In the genomic region with DNA sequence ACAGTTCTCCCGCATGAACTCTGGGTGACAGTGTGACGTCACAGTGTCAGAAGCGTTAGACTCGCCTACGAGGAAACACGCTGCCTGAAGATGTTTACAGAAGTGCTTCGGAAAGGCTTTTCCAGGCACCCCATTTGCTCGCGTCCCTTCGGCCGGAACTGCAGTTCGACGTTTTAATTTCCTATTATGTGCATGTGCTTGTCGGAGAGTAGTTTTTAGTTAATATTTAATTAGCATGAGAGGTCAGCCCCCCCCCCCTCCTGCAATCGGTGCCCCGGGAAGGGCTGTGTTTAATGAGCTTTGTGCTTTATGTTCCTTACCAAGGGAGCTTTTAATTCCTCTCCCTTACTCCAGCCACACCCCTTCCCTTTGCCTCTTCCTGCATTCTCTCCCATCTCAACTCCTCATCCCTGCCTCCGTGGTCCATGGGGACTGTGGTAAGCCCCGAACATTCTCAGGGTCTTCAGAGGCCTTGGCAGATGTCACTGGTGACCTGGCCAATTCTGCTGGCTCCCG, we compare ENCODE assay signal across 9 mouse cellular contexts.
DNase-seq lines count a peak whose midpoint lies in the region; ATAC-seq and TF ChIP-seq lines count a peak whose summit lies in the region.
"Had no signal": no experiment of that assay in that cellular context is flagged by ENCODE, and none has a peak within 500 bp of the region (broad histone marks: within the 10 kb centered on the region; RNA-seq: fewer than 3 reads in every experiment).

No protein-coding gene starts in this region.

- H3K4me2 ChIP-seq in hindbrain, embryonic 14.5 days (replicated peaks) = no peak overlapping the region
- H3K4me2 ChIP-seq in hindbrain, embryonic 11.5 days (replicated peaks; ENCODE audit: low read depth, low read length) = no peak overlapping the region
- H3K4me2 ChIP-seq in intestine, embryonic 15.5 days (replicated peaks) = peak overlapping the region; percentile 26; the same call in 1 of the 2 replicates
- H3K4me2 ChIP-seq in kidney, postnatal 0 days (ENCODE audit: low read length) = no peak overlapping the region
- no peak overlapping the region for H3K4me2 ChIP-seq in neural tube, embryonic 14.5 days (ENCODE audit: low read depth, low read length)

- WGBS in hindbrain, embryonic 14.5 days = 60% methylated on average over 19 of the region's 19 CpGs
- WGBS in hindbrain, embryonic 11.5 days = 84% methylated on average over 19 of the region's 19 CpGs
- WGBS in intestine, embryonic 15.5 days = 66% methylated on average over 19 of the region's 19 CpGs
- WGBS in kidney, postnatal 0 days = 44% methylated on average over 19 of the region's 19 CpGs
- 49% methylated on average over 19 of the region's 19 CpGs for WGBS in neural tube, embryonic 14.5 days

- H3K27me3 ChIP-seq in hindbrain, embryonic 14.5 days (ENCODE audit: control insufficient read depth, insufficient read depth, low read length) = no peaks in the 10 kb centered on the region
- no peaks in the 10 kb centered on the region for H3K27me3 ChIP-seq in hindbrain, embryonic 11.5 days (ENCODE audit: control insufficient read depth, insufficient read depth, low read length)
- no peaks in the 10 kb centered on the region for H3K27me3 ChIP-seq in intestine, embryonic 15.5 days (replicated peaks)
- no peaks in the 10 kb centered on the region for H3K27me3 ChIP-seq in kidney, postnatal 0 days (ENCODE audit: insufficient read depth, low read length)
- H3K27me3 ChIP-seq in neural tube, embryonic 14.5 days (ENCODE audit: control insufficient read depth, insufficient read depth, low read length) = no peaks in the 10 kb centered on the region

- no peaks in the 10 kb centered on the region for H3K9me3 ChIP-seq in hindbrain, embryonic 14.5 days (ENCODE audit: control insufficient read depth, low read length)
- no peaks in the 10 kb centered on the region for H3K9me3 ChIP-seq in hindbrain, embryonic 11.5 days (ENCODE audit: control insufficient read depth, low read length)
- H3K9me3 ChIP-seq in intestine, embryonic 15.5 days = no peaks in the 10 kb centered on the region
- no peaks in the 10 kb centered on the region for H3K9me3 ChIP-seq in kidney, postnatal 0 days (replicated peaks; ENCODE audit: low read length)
- H3K9me3 ChIP-seq in neural tube, embryonic 14.5 days (ENCODE audit: control insufficient read depth, low read length) = no peaks in the 10 kb centered on the region

- ATAC-seq in hindbrain, embryonic 14.5 days (ENCODE audit: low FRiP score) = peak; percentile 24; the same call in 1 of the 2 replicates
- no peak for ATAC-seq in hindbrain, embryonic 11.5 days (ENCODE audit: low FRiP score)
- ATAC-seq in intestine, embryonic 15.5 days = peak; percentile 88
- ATAC-seq in kidney, postnatal 0 days (replicated peaks; ENCODE audit: low FRiP score, low read depth) = peak; percentile 61; the same call in 1 of the 2 replicates
- peak; percentile 52; the same call in 1 of the 2 replicates for ATAC-seq in neural tube, embryonic 14.5 days (ENCODE audit: low read depth)

- no peak for DNase-seq in hindbrain, embryonic 14.5 days (ENCODE audit: low spot score)
- no peak for DNase-seq in hindbrain, embryonic 11.5 days (ENCODE audit: low spot score)
- DNase-seq in kidney, postnatal 0 days (ENCODE audit: low spot score) = peak; percentile 57
- no peak for DNase-seq in cerebellum, postnatal 25 days
- no peak for DNase-seq in T-cell, adult 2 months (ENCODE audit: low spot score)
- DNase-seq: adrenal gland, adult 8-10 months; cerebellum, postnatal 36 days had no signal

- H3K27ac ChIP-seq in hindbrain, embryonic 14.5 days = no peak overlapping the region
- no peak overlapping the region for H3K27ac ChIP-seq in hindbrain, embryonic 11.5 days (ENCODE audit: low read depth, low read length)
- H3K27ac ChIP-seq in intestine, embryonic 15.5 days = peak overlapping the region; percentile 27; the same call in 1 of the 2 replicates
- peak overlapping the region; percentile 54 for H3K27ac ChIP-seq in kidney, postnatal 0 days
- no peak overlapping the region for H3K27ac ChIP-seq in neural tube, embryonic 14.5 days (ENCODE audit: low read depth, low read length)

- H3K4me3 ChIP-seq in hindbrain, embryonic 14.5 days (replicated peaks; ENCODE audit: low read length) = no peak overlapping the region
- no peak overlapping the region for H3K4me3 ChIP-seq in hindbrain, embryonic 11.5 days (ENCODE audit: low read depth, low read length)
- H3K4me3 ChIP-seq in intestine, embryonic 15.5 days (replicated peaks) = no peak overlapping the region
- no peak overlapping the region for H3K4me3 ChIP-seq in kidney, postnatal 0 days (replicated peaks; ENCODE audit: low read depth, low read length)
- no peak overlapping the region for H3K4me3 ChIP-seq in neural tube, embryonic 14.5 days (ENCODE audit: low read depth, low read length)

- no peaks in the 10 kb centered on the region for H3K36me3 ChIP-seq in hindbrain, embryonic 14.5 days (replicated peaks; ENCODE audit: control insufficient read depth, insufficient read depth)
- H3K36me3 ChIP-seq in hindbrain, embryonic 11.5 days (ENCODE audit: control insufficient read depth, insufficient read depth, low read length) = no peaks in the 10 kb centered on the region
- no peaks in the 10 kb centered on the region for H3K36me3 ChIP-seq in intestine, embryonic 15.5 days
- H3K36me3 ChIP-seq in kidney, postnatal 0 days (ENCODE audit: insufficient read depth, low read length) = 0 out of 2 replicates have a peak, but pooled peaks cover 3% of the 10 kb centered on the region
- H3K36me3 ChIP-seq in neural tube, embryonic 14.5 days (ENCODE audit: control insufficient read depth, insufficient read depth, low read length) = no peaks in the 10 kb centered on the region

- TF ChIP-seq CTCF in kidney, postnatal 0 days (IDR thresholded peaks at IDR 0.05; ENCODE audit: low read depth) = no peak

- H3K9ac ChIP-seq in hindbrain, embryonic 14.5 days = no peak overlapping the region
- H3K9ac ChIP-seq in hindbrain, embryonic 11.5 days (ENCODE audit: low read depth, low read length) = no peak overlapping the region
- H3K9ac ChIP-seq in intestine, embryonic 15.5 days = no peak overlapping the region
- no peak overlapping the region for H3K9ac ChIP-seq in kidney, postnatal 0 days (ENCODE audit: low read depth, low read length)
- H3K9ac ChIP-seq in neural tube, embryonic 14.5 days (replicated peaks; ENCODE audit: low read depth, low read length) = no peak overlapping the region

- 0 out of 2 replicates have a peak, but pooled peaks cover 4% of the 10 kb centered on the region for H3K4me1 ChIP-seq in hindbrain, embryonic 14.5 days (replicated peaks; ENCODE audit: control insufficient read depth, insufficient read depth, low read length)
- no peaks in the 10 kb centered on the region for H3K4me1 ChIP-seq in hindbrain, embryonic 11.5 days (replicated peaks; ENCODE audit: control insufficient read depth, insufficient read depth, low read length)
- H3K4me1 ChIP-seq in intestine, embryonic 15.5 days (replicated peaks) = no peaks in the 10 kb centered on the region; the same call in 1 of the 2 replicates
- H3K4me1 ChIP-seq in kidney, postnatal 0 days (replicated peaks; ENCODE audit: insufficient read depth, low read length) = 0 out of 2 replicates have a peak, but pooled peaks cover 3% of the 10 kb centered on the region
- 0 out of 2 replicates have a peak, but pooled peaks cover 2% of the 10 kb centered on the region for H3K4me1 ChIP-seq in neural tube, embryonic 14.5 days (ENCODE audit: control insufficient read depth, insufficient read depth, low read length)

Comparison
In these comparisons a context has a peak if more than half of its experiments do, and no peak if none do; other contexts are left out.
1. H3K27ac ChIP-seq: peak in intestine, embryonic 15.5 days (single experiment) and kidney, postnatal 0 days (single experiment); none in hindbrain, embryonic 14.5 days (single experiment), hindbrain, embryonic 11.5 days (single experiment) and neural tube, embryonic 14.5 days (single experiment).